Mouse (Mus musculus) forebrain, embryonic 13.5 days (tissue): ENCODE data around the gene Sgf29. TPM values are rescaled to one million over a fixed set of nuclear protein-coding genes. Genes with fewer than 3 reads are reported as not detected.
A peak's percentile ranks its signal among the peaks of the same experiment; 100 is the strongest.
"Not testable (repeated sequence)": the region's sequence is repeated elsewhere in the genome, so short reads cannot be mapped to it uniquely, and the experiment has no call there.

ENCODE experiments used
- ATAC-seq: fragments of 200-750 bp; cut with Nextera tagmentation; 2 replicates; pipeline ENCODE4 v1.8.0; 2017
- H3K27ac ChIP-seq: fragments of 300-500 bp; sonication (generic); 2 replicates; pipeline ENCODE4 v1.5.1; 2015; ENCODE audit warnings: inconsistent platforms, mild to moderate bottlenecking, moderate library complexity
- H3K27me3 ChIP-seq: fragments of 300-500 bp; sonication (generic); 2 replicates; pipeline ENCODE4 v1.6.1; 2015; ENCODE audit warnings: mild to moderate bottlenecking, inconsistent platforms
- H3K36me3 ChIP-seq: fragments of 300-500 bp; sonication (generic); 2 replicates; pipeline ENCODE4 v1.6.1; 2015; ENCODE audit warnings: mild to moderate bottlenecking, inconsistent platforms; ENCODE audit not compliant: poor library complexity, severe bottlenecking
- H3K4me1 ChIP-seq: fragments of 300-500 bp; sonication (generic); 2 replicates; pipeline ENCODE4 v1.6.1; 2015; ENCODE audit warnings: inconsistent platforms
- H3K4me2 ChIP-seq: fragments of 300-500 bp; sonication (generic); 2 replicates; pipeline ENCODE4 v1.6.1; 2015; ENCODE audit warnings: inconsistent platforms, mild to moderate bottlenecking, moderate library complexity
- H3K4me3 ChIP-seq: fragments of 300-500 bp; sonication (generic); 2 replicates; pipeline ENCODE4 v1.5.1; 2015; ENCODE audit warnings: mild to moderate bottlenecking, inconsistent platforms
- H3K9ac ChIP-seq: fragments of 300-500 bp; sonication (generic); 2 replicates; pipeline ENCODE4 v1.6.1; 2015; ENCODE audit warnings: mild to moderate bottlenecking, inconsistent platforms
- H3K9me3 ChIP-seq: fragments of 300-500 bp; sonication (generic); replicated peaks from 2 replicates; pipeline ENCODE4 v1.6.1; 2016; ENCODE audit warnings: inconsistent platforms
- WGBS: fragments of 180-500 bp; shearing (Covaris S2); methylation state at CpG from one replicate; pipeline ENCODE4 v1.1.7; 2015; 5-methylcytosine and 5-hydroxymethylcytosine counted together
- polyA plus RNA-seq: library from polyadenylated mRNA; unstranded; fragments of >200 nt; fragmentation: Nextera tagmentation; extraction: Ambion mirVana; gene quantifications from 2 replicates; pipeline ENCODE4 v1.2.1, GENCODE M21; 2015

The Sgf29 gene
- polyA plus RNA-seq, 1 experiment from 2014 or later: 57.3 TPM

GRCm38 (mm10) chr7:126625369-126625768, 23.7 kb upstream of the Sgf29 start:
- Histone ChIP-seq H3K4me2 (no peak overlapping the region), H3K9ac (0 out of 2 replicates have a peak overlapping the region, but pooled peaks have one; percentile 16), H3K27ac (no peak overlapping the region), H3K36me3 (no peaks in the 10 kb centered on the region), H3K27me3 (no peaks in the 10 kb centered on the region), H3K9me3 (no peaks in the 10 kb centered on the region), H3K4me3 (no peak overlapping the region), H3K4me1 (no peaks in the 10 kb centered on the region)
- WGBS: 63% methylated on average over 6 of the region's 6 CpGs
- ATAC-seq: no peak

- WGBS: 83% methylated on average over 3 of the region's 3 CpGs
Observed at GRCm38 (mm10) chr7:126625807-126626600, 23.1 kb upstream of the Sgf29 start.

GRCm38 (mm10) chr7:126628111-126628510, 21.0 kb upstream of the Sgf29 start:
- WGBS: 84% methylated on average over 6 of the region's 6 CpGs
- no peaks in the 10 kb centered on the region for H3K4me1 ChIP-seq

More at GRCm38 (mm10) chr7:126625807-126626600, 23.1 kb upstream of the Sgf29 start:
- no peak for ATAC-seq
- no peaks in the 10 kb centered on the region for H3K4me1 ChIP-seq
- no peak overlapping the region for H3K4me3 ChIP-seq
- no peaks in the 10 kb centered on the region for H3K27me3 ChIP-seq
- H3K9me3 ChIP-seq: no peaks in the 10 kb centered on the region
- H3K9ac ChIP-seq: no peak overlapping the region
- no peaks in the 10 kb centered on the region for H3K36me3 ChIP-seq
- no peak overlapping the region for H3K4me2 ChIP-seq
- H3K27ac ChIP-seq: no peak overlapping the region

GRCm38 (mm10) chr7:126629915-126630314, 19.2 kb upstream of the Sgf29 start:
- Histone ChIP-seq H3K4me2 (no peak overlapping the region), H3K4me1 (no peaks in the 10 kb centered on the region), H3K36me3 (no peaks in the 10 kb centered on the region), H3K4me3 (no peak overlapping the region), H3K9me3 (no peaks in the 10 kb centered on the region), H3K27ac (no peak overlapping the region), H3K27me3 (no peaks in the 10 kb centered on the region), H3K9ac (no peak overlapping the region)
- WGBS: 23% methylated on average over 3 of the region's 3 CpGs
- ATAC-seq: no peak

More at GRCm38 (mm10) chr7:126628111-126628510, 21.0 kb upstream of the Sgf29 start:
- ATAC-seq: no peak
- Histone ChIP-seq H3K4me3 (no peak overlapping the region), H3K9ac (no peak overlapping the region), H3K27me3 (no peaks in the 10 kb centered on the region), H3K9me3 (no peaks in the 10 kb centered on the region), H3K4me2 (no peak overlapping the region), H3K27ac (no peak overlapping the region), H3K36me3 (no peaks in the 10 kb centered on the region)

- Histone ChIP-seq H3K27me3 (no peaks in the 10 kb centered on the region), H3K4me1 (no peaks in the 10 kb centered on the region), H3K27ac (no peak within 1 kb of the TSS), H3K36me3 (no peaks in the 10 kb centered on the region), H3K9ac (no peak within 1 kb of the TSS), H3K9me3 (no peaks in the 10 kb centered on the region), H3K4me3 (no peak within 1 kb of the TSS), H3K4me2 (no peak within 1 kb of the TSS)
- no peak for ATAC-seq
- WGBS: 95% methylated on average over 4 of the region's 4 CpGs
Observed at GRCm38 (mm10) chr7:126630824-126631518, 18.1 kb upstream of the Sgf29 start, which contains the start of gene Nupr1. Nupr1 (minus strand) TSS chr7:126630861.

GRCm38 (mm10) chr7:126632478-126632877, 16.6 kb upstream of the Sgf29 start:
- Histone ChIP-seq H3K9me3 (no peaks in the 10 kb centered on the region), H3K4me3 (no peak overlapping the region), H3K9ac (no peak overlapping the region), H3K36me3 (no peaks in the 10 kb centered on the region), H3K4me1 (no peaks in the 10 kb centered on the region), H3K27me3 (no peaks in the 10 kb centered on the region), H3K27ac (no peak overlapping the region), H3K4me2 (no peak overlapping the region)
- no peak for ATAC-seq
- 88% methylated on average over 2 of the region's 2 CpGs for WGBS

- H3K36me3 ChIP-seq: no peaks in the 10 kb centered on the region
- H3K4me1 ChIP-seq: no peaks in the 10 kb centered on the region
- no peak overlapping the region for H3K27ac ChIP-seq
- no peak overlapping the region for H3K4me2 ChIP-seq
- no peak for ATAC-seq
- no peak overlapping the region for H3K4me3 ChIP-seq
- no peaks in the 10 kb centered on the region for H3K27me3 ChIP-seq
- H3K9ac ChIP-seq: no peak overlapping the region
- H3K9me3 ChIP-seq: no peaks in the 10 kb centered on the region
Observed at GRCm38 (mm10) chr7:126635375-126635774, 13.7 kb upstream of the Sgf29 start.

GRCm38 (mm10) chr7:126636733-126637520, 12.2 kb upstream of the Sgf29 start:
- H3K9me3 ChIP-seq: no peaks in the 10 kb centered on the region
- no peaks in the 10 kb centered on the region for H3K4me1 ChIP-seq
- no peak overlapping the region for H3K4me2 ChIP-seq
- no peaks in the 10 kb centered on the region for H3K36me3 ChIP-seq
- no peak overlapping the region for H3K27ac ChIP-seq
- no peaks in the 10 kb centered on the region for H3K27me3 ChIP-seq
- no peak overlapping the region for H3K9ac ChIP-seq
- WGBS: 19% methylated on average over 4 of the region's 4 CpGs
- no peak for ATAC-seq
- H3K4me3 ChIP-seq: no peak overlapping the region

GRCm38 (mm10) chr7:126642545-126643243, 6.4 kb upstream of the Sgf29 start:
- no peaks in the 10 kb centered on the region for H3K9me3 ChIP-seq
- H3K4me1 ChIP-seq: no peaks in the 10 kb centered on the region
- H3K27me3 ChIP-seq: no peaks in the 10 kb centered on the region
- H3K4me3 ChIP-seq: no peak overlapping the region
- ATAC-seq: no peak
- no peak overlapping the region for H3K27ac ChIP-seq
- H3K36me3 ChIP-seq: no peaks in the 10 kb centered on the region
- no peak overlapping the region for H3K4me2 ChIP-seq
- 79% methylated on average over 5 of the region's 5 CpGs for WGBS
- no peak overlapping the region for H3K9ac ChIP-seq

- not testable (repeated sequence) for H3K27me3 ChIP-seq, H3K27ac ChIP-seq, ATAC-seq, H3K4me2 ChIP-seq, H3K36me3 ChIP-seq, H3K4me3 ChIP-seq, H3K9me3 ChIP-seq, H3K4me1 ChIP-seq, H3K9ac ChIP-seq
- WGBS: 63% methylated on average over 3 of the region's 3 CpGs
Observed at GRCm38 (mm10) chr7:126643244-126643617, 5.9 kb upstream of the Sgf29 start.

- H3K4me1 ChIP-seq: peaks cover 3% of the 10 kb centered on the region; the same call in 1 of the 2 replicates
- no peak overlapping the region for H3K4me3 ChIP-seq
- H3K36me3 ChIP-seq: no peaks in the 10 kb centered on the region
- ATAC-seq: no peak
- no peaks in the 10 kb centered on the region for H3K9me3 ChIP-seq
- no peaks in the 10 kb centered on the region for H3K27me3 ChIP-seq
- 84% methylated on average over 3 of the region's 3 CpGs for WGBS
- H3K9ac ChIP-seq: no peak overlapping the region
- H3K4me2 ChIP-seq: no peak overlapping the region
- no peak overlapping the region for H3K27ac ChIP-seq
Observed at GRCm38 (mm10) chr7:126644345-126644744, 4.8 kb upstream of the Sgf29 start.
